Mouse (Mus musculus) testis, adult 2 months (tissue): ENCODE measurements at regions not wholly inside any gene's neighbourhood (a gene's known extent, or its start where the extent isn't known, plus 50 kb on each side); places are given as distances from the start of the nearest gene placed in this dataset.

Experiments
- CTCF ChIP-seq: fragments of 200-500 bp; IDR thresholded peaks from 2 replicates; pipeline ENCODE4 v1.5.1; 2012; ENCODE audit warnings: low read depth, mild to moderate bottlenecking, inconsistent platforms, low read length, moderate library complexity; ENCODE audit not compliant: control insufficient read depth, insufficient read depth, insufficient replicate concordance
- POLR2A ChIP-seq: fragments of 200-500 bp; IDR thresholded peaks from 2 replicates; pipeline ENCODE4 v1.6.1; 2012; ENCODE audit warnings: low read depth, mild to moderate bottlenecking, inconsistent platforms, low read length, moderate library complexity; ENCODE audit not compliant: control insufficient read depth

DNA sequence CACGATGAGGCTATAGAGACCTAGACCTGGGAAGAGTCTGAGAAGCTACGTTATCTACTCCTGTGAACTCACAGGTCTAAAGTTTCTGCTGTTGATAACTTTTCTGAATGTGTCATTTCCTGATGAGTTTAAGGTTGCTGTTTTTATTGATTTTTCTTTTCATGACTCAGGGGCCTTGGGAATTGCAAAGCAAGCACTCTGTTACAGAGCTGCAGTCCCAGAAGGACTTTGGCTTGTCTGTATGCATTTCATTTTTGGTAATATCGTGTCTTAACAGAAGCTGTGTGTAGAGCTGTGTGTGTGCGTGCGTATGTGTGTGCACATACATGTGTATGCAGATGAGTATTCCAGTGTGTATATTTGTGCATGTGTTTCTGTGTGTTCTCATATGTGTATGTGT, 201.2 kb downstream of the Irs2 start:
- TF ChIP-seq POLR2A, result no peak
- no peak for TF ChIP-seq CTCF
